Mouse (Mus musculus): ENCODE measurements at regions not wholly inside any gene's neighbourhood (a gene's known extent, or its start where the extent isn't known, plus 50 kb on each side); places are given as distances from the start of the nearest gene placed in this dataset.

GRCm38 (mm10) chr4:84805431-84805830, 78.7 kb upstream of the Cntln start:
- DNase-seq: no peak
- intact Hi-C loops (cut with DNase I): no loop called here

DNA sequence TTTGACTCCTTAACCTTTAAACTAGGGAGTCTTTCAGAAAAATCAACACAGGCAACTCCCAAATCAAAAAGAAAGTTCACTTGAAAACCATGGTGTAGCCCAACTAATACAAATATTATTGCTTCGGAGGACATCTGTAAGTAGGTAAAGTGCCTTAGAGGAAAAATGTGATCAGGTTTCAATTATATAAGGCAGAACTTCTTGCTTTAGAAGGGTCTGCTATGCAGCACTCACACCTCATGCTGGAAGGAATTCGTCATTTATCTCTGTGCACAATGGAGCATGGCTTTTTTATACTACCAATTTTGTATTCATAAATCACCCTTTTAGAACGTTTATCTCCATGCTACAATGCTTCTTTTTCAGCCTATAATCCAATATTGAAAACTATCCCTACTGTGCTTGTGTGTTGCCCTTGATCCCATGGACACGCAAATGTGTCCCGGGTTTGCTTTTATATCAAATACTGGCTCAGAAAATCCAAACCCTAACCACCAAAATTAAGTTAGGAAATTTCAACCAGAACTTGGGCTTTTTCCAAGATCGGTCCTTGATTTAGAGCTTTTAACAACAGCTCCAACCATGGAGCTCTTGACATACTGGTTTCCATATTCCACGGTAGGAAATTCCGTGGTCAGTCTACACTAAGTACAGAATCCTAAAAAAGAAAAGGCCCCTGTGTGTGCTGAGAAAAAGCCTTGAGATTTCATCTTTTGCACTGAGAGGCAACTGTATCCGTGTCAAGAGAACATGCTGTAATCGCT, 90.8 kb upstream of the Cntln start:
- no peak for DNase-seq
- intact Hi-C loops (cut with DNase I): no loop called here

DNA sequence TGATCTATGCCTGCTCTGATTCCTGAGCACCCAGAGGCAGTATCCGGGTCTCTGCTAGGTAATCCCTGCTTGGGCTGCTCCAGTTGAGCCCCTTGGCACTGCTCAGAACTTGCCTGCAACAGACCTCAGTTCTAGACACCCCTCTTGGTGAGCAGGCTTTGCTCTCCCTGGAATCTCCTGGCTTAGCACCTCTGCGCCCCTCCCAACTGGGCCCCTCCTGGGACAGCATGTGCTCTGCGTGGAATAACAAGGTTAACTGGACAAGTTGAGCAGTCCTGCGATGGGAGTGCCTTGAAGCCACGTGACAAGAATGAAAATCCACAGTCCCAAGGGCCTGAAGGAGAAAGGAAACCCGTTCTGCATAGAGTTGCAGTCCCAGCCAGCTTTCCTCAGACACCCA, 97.5 kb upstream of the Cntln start:
- intact Hi-C loops (cut with DNase I): no loop called here
- peak in 1 of 2 experiments; percentile 7 for DNase-seq

DNA sequence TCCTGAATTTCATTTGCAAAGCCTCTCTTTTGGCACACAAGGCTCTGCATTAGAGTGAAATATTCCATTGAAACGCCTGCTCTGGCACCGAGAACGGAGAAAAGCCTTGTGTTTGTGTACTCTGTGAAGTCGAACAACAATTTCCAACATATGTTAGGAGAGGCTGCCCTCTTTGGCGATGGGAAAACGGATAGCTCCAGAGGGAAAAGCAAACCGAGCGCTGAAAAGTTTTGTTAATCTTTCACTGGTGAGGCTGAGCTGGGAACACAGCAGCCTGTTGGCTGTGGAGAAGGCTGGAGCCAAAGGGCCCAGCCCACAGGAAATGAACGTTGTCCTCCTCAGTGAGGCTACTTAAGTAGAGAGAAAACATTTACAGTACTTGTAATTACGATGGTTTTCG, 93.1 kb upstream of the Bnc2 start:
- DNase-seq: peak; percentile 14 to 22
- intact Hi-C loops (cut with DNase I): no loop called here

DNA sequence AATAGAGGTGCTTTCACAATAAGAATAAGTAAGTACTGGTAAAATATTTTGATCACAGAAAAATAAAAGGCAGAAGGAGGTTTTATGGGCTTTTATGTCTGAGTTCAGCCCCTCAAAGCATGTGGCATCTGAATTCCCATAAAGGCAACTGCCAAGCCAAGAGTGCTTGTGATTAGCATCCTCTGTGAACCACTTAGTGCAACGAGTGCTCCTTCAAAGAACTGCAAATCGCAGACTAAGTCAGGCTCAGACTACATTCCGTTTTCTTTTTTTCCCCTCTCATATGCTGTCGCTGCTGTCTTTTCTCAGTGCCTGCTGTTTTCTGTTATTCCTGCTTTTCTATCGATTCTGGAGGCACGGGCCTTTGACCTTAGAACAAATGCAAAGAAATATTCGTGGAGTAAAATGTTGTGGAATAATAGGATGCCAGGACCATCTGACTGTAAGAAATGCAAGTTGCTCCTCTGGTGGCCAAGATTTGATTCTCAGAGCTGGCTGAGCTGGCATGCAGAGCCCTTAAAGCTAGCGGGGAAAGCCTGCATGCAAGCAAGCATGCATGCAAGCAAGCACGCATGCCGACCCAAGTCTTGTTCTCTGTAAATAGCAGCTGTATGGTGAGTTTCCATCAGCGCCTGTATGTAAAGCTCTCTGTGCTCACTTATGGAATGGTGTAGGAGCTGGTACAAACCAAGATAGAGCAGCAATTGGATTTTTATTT, 91.8 kb upstream of the Bnc2 start:
- intact Hi-C loops (cut with DNase I): no loop called here
- DNase-seq: no peak

DNA sequence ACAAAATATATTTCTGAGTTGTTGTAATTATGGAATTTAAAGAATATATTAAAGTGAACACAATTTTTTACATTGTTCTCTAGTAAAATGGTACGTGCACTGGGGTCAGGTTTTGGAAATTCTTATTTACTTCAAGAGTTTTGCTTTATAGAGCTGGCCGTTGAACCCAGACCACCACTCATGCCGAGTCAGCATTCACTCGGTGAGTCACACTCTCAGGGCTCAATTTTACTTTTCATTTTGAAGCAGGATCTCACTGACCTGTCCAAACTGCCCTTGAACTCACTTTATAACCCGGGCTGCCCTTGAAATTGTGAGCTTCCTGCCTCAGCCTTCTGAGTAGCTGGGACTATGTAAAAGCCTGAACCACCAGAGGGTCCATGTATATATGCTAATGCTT, 82.1 kb upstream of the Bnc2 start:
- intact Hi-C loops (cut with DNase I): no loop called here
- DNase-seq: no peak

- DNase-seq: peak; percentile 3 to 7
- intact Hi-C loops (cut with DNase I): no loop called here
These were observed 77.6 kb upstream of the Bnc2 start for GRCm38 (mm10) chr4:84752613-84753185.

DNA sequence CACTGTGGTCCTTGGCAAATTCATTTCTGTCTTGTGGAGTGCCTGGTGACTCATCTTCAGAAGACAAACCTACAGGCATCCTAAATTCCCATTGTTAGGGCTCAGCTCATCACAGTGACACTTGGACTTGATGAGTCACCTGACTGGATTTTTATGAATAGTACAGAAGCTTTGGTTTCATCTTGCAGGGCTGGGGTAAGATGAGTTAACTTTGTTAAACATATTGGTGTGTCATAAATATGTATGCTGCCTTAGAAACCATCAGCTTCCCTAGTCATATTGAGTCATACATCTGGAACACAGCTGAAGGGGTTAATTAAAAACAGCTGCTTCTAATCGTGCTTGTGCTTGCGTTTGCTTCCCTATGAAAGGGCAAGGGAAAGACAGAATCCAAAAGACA, 66.2 kb upstream of the Bnc2 start:
- intact Hi-C loops (cut with DNase I): no loop called here
- DNase-seq: no peak

DNA sequence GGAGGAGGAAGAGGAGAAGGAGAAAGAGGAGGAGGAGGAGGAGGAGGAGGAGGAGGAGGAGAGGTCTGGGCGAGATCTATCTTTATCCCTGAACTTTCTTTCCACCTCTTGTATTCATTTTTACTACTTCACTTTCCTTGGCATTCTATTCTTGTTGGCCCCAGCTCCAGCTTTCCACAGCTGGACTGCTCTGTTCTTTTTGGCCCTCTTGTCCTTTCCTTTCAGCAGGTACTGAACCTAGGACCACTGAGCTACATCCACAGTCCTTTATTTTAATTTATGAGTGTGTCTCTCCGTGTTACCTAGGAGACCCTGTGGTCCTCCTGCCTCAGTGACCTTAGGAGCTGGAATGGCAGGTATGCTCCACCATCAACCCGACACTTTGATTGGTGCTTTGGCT, 65.7 kb upstream of the Bnc2 start:
- no peak for DNase-seq
- intact Hi-C loops (cut with DNase I): no loop called here

Data from heart, postnatal 10 days (tissue).